In the genomic region with DNA sequence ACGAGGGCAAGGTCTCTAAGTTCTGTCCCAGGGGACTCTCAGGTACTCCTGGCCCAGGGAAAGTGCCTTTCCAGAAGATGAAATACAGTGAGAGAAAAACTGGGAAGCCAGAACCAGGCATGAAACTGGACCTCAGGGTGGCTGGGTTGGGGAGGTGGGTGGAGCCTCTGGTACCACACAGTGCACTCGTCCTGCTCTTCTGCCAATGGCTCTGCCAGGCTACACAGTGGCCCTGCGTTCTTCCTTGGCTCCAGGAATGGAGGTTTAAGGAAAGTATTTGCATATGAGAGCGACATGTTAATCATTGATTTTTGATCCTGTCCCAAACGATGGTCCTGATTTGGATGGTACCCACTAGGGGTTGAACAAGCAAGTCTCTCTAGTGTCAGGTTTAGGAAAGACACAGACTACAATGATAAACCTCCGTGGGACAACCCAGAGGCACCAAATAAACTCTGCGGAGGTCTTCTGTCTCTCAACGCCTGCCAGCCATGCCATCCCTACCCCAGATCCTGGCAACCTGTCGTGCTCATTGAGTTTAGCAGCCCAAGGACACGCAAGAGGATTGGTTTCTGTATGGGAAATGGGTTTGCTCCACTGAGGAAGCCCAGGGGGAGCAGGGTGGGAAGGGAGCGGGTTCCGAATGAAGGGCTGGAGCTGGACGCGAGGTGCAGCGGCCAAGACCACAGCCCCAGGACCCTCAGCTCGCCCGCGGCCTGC, we compare ENCODE assay signal across 8 mouse cellular contexts. TPM values are rescaled to one million over a fixed set of nuclear protein-coding genes. Genes with fewer than 3 reads are reported as not detected.
DNase-seq lines count a peak whose midpoint lies in the region; ATAC-seq and TF ChIP-seq lines count a peak whose summit lies in the region.

No protein-coding gene starts in this region.

- no peaks in the 10 kb centered on the region for H3K9me3 ChIP-seq in lung, postnatal 0 days (ENCODE audit: low read length)
- no peaks in the 10 kb centered on the region for H3K9me3 ChIP-seq in forebrain, embryonic 15.5 days
- no peaks in the 10 kb centered on the region for H3K9me3 ChIP-seq in liver, embryonic 14.5 days (ENCODE audit: control insufficient read depth, low read length)

- TF ChIP-seq EP300 in lung, postnatal 0 days (IDR thresholded peaks at IDR 0.05), result no peak
- TF ChIP-seq EP300 in liver, embryonic 14.5 days (IDR thresholded peaks at IDR 0.05; ENCODE audit: low read depth), result no peak

- peak; percentile 61 to 84 for DNase-seq in adrenal gland, adult (ENCODE audit: inconsistent age in 2 of 2, low spot score in 1 of 2)
- no peak for DNase-seq in adrenal gland, postnatal 4 days (ENCODE audit: low spot score in 2 of 2)
- no peak for DNase-seq in lung, postnatal 0 days (ENCODE audit: low spot score)
- no peak for DNase-seq in lung, postnatal 25 days (ENCODE audit: low spot score)
- no peak for DNase-seq in liver, embryonic 14.5 days (ENCODE audit: low read depth in 3 of 3, low spot score in 3 of 3)
- no peak for DNase-seq in right cerebral cortex, postnatal 36 days (ENCODE audit: low spot score in 2 of 2)
- no peak for DNase-seq in right cerebral cortex, postnatal 10 days (ENCODE audit: low spot score in 2 of 2)

- TF ChIP-seq CTCF in lung, postnatal 0 days (IDR thresholded peaks at IDR 0.05), result no peak
- no peak for TF ChIP-seq CTCF in liver, embryonic 14.5 days (IDR thresholded peaks at IDR 0.05; ENCODE audit: low read depth)

- H3K36me3 ChIP-seq in lung, postnatal 0 days (ENCODE audit: insufficient read depth, low read length), result no peaks in the 10 kb centered on the region
- H3K36me3 ChIP-seq in forebrain, embryonic 15.5 days, result no peaks in the 10 kb centered on the region
- H3K36me3 ChIP-seq in liver, embryonic 14.5 days (replicated peaks; ENCODE audit: control insufficient read depth, insufficient read depth, low read depth), result no peaks in the 10 kb centered on the region

- H3K4me3 ChIP-seq in lung, postnatal 0 days (ENCODE audit: low read depth, low read length), result peak overlapping the region; percentile 68
- peak overlapping the region; percentile 77 for H3K4me3 ChIP-seq in forebrain, embryonic 15.5 days
- H3K4me3 ChIP-seq in liver, embryonic 14.5 days (ENCODE audit: insufficient read depth in 1 of 2, low read depth in 2 of 2, low read length in 2 of 2), result peak overlapping the region; percentile 67 to 76

- H3K4me2 ChIP-seq in lung, postnatal 0 days (replicated peaks; ENCODE audit: low read depth, low read length), result peak overlapping the region; percentile 89
- peak overlapping the region; percentile 86 for H3K4me2 ChIP-seq in forebrain, embryonic 15.5 days (replicated peaks)
- peak overlapping the region; percentile 74 for H3K4me2 ChIP-seq in liver, embryonic 14.5 days (ENCODE audit: low read depth)

- 15% methylated on average over 18 of the region's 18 CpGs for WGBS in lung, postnatal 0 days
- 10% methylated on average over 18 of the region's 18 CpGs for WGBS in forebrain, embryonic 15.5 days
- 19% methylated on average over 18 of the region's 18 CpGs for WGBS in liver, embryonic 14.5 days (ENCODE audit: insufficient replicate concordance)

- no peak overlapping the region for H3K27ac ChIP-seq in lung, postnatal 0 days (ENCODE audit: low read length)
- H3K27ac ChIP-seq in forebrain, embryonic 15.5 days (replicated peaks), result peak overlapping the region; percentile 94
- no peak overlapping the region for H3K27ac ChIP-seq in liver, embryonic 14.5 days

- 0 out of 2 replicates have a peak overlapping the region, but pooled peaks have one; percentile 73 for H3K9ac ChIP-seq in lung, postnatal 0 days (replicated peaks; ENCODE audit: low read depth)
- H3K9ac ChIP-seq in forebrain, embryonic 15.5 days (replicated peaks), result peak overlapping the region; percentile 88
- peak overlapping the region; percentile 71 for H3K9ac ChIP-seq in liver, embryonic 14.5 days (replicated peaks)

- peaks cover 3% of the 10 kb centered on the region; the same call in 1 of the 2 replicates for H3K4me1 ChIP-seq in lung, postnatal 0 days (ENCODE audit: insufficient read depth, low read depth, low read length)
- H3K4me1 ChIP-seq in forebrain, embryonic 15.5 days, result peaks cover 41% of the 10 kb centered on the region
- peaks cover 0 to 4% of the 10 kb centered on the region in 2 experiments; a peak in 2 of 4 replicates for H3K4me1 ChIP-seq in liver, embryonic 14.5 days (replicated peaks; ENCODE audit: control insufficient read depth in 2 of 2, insufficient read depth in 2 of 2, low read length in 1 of 2)

- peak; percentile 3; the same call in 1 of the 2 replicates for ATAC-seq in lung, postnatal 0 days
- peak; percentile 25 for ATAC-seq in forebrain, embryonic 15.5 days (replicated peaks)
- peak; percentile 11 for ATAC-seq in liver, embryonic 14.5 days (ENCODE audit: insufficient read depth)

- H3K27me3 ChIP-seq in lung, postnatal 0 days (replicated peaks; ENCODE audit: insufficient read depth, low read length), result no peaks in the 10 kb centered on the region
- H3K27me3 ChIP-seq in forebrain, embryonic 15.5 days, result no peaks in the 10 kb centered on the region
- H3K27me3 ChIP-seq in liver, embryonic 14.5 days (ENCODE audit: control insufficient read depth, insufficient read depth, low read length), result no peaks in the 10 kb centered on the region

RNA-seq across cellular contexts. Expression of a gene that starts 1.0 kb away (rescaled TPM):
- total RNA-seq in adrenal gland, postnatal 4 days (2021), result 10 to 100 TPM; 72.9 to 74.2 TPM
- 1.0 and 1.3 TPM in 2 replicates for polyA plus RNA-seq in lung, postnatal 0 days (2015; fragmentation: Nextera tagmentation; extraction: Ambion mirVana)
- polyA plus RNA-seq in forebrain, embryonic 15.5 days (2015; fragmentation: Nextera tagmentation; extraction: Ambion mirVana), result 10.2 and 11.6 TPM in 2 replicates
- 1.2 and 1.9 TPM in 2 replicates for polyA plus RNA-seq in liver, embryonic 14.5 days (2012; rRNA removed)
- 1.2 and 1.5 TPM in 2 replicates for polyA plus RNA-seq in liver, embryonic 14.5 days (2014; fragmentation: Nextera tagmentation; extraction: Ambion mirVana)

Comparison
In these comparisons a context has a peak if more than half of its experiments do, and no peak if none do; other contexts are left out.
1. DNase-seq: peak in adrenal gland, adult (2 of 2); none in adrenal gland, postnatal 4 days (0 of 2), lung, postnatal 0 days (single experiment), lung, postnatal 25 days (single experiment), liver, embryonic 14.5 days (0 of 3), right cerebral cortex, postnatal 36 days (0 of 2) and right cerebral cortex, postnatal 10 days (0 of 2).
2. Peak in every context shown above with its lines, with median percentiles within 50 percentile points of each other: ATAC-seq, H3K4me2 ChIP-seq, H3K4me3 ChIP-seq and H3K9ac ChIP-seq.